Mouse (Mus musculus) layer of hippocampus, postnatal 36 days (tissue): ENCODE measurements around the gene Sidt1. TPM values are rescaled to one million over a fixed set of nuclear protein-coding genes. Genes with fewer than 3 reads are reported as not detected.
"Not testable (repeated sequence)": the region's sequence is repeated elsewhere in the genome, so short reads cannot be mapped to it uniquely, and the experiment has no call there.

ENCODE experiments used
- DNase-seq, 2 experiments: peaks; one replicate each; pipeline ENCODE4 v3.0.0; 2022
- total RNA-seq, 2 experiments: library from RNA; stranded (reverse); gene quantifications; 2 replicates each; pipeline ENCODE4 v1.2.3; 2021

Gene Sidt1
- total RNA-seq, 2 experiments from 2014 or later = 41.6 to 44.5 TPM

DNA sequence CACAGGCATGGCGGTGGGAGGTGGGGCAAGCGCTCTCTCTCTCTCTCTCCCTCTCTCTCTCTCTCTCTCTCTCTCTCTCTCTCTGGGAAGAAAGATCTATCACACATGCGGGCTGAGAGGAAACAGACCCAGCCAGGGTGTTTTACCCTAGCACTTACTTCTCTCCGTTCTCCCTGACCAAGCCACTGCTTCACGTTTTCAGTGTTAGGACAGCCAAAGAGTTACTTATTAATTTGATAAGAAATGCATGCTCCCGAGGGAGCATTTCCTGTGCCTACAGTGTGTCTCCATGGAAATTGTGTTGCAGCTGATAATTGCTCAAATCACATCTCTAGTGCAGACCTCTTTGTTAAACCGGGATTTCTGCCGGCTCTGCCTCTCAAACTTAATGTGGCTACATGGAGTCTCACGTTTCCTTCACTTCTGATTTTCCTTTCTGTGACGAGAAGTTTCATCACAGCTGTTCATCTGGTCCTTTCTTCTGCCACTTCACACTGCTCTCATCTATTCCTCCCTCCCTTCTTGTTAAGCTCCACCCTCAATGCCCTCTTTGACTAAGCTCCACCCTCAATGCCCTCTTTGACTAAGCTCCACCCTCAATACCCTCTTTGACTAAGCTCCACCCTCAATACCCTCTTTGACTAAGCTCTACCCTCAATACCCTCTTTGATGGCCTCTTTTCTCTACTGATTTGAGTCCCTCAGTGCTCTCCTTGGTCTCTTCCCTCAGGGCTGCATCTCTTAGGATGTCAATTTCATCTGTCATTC, 30.7 kb downstream of the Sidt1 start:
- no peak for DNase-seq

DNA sequence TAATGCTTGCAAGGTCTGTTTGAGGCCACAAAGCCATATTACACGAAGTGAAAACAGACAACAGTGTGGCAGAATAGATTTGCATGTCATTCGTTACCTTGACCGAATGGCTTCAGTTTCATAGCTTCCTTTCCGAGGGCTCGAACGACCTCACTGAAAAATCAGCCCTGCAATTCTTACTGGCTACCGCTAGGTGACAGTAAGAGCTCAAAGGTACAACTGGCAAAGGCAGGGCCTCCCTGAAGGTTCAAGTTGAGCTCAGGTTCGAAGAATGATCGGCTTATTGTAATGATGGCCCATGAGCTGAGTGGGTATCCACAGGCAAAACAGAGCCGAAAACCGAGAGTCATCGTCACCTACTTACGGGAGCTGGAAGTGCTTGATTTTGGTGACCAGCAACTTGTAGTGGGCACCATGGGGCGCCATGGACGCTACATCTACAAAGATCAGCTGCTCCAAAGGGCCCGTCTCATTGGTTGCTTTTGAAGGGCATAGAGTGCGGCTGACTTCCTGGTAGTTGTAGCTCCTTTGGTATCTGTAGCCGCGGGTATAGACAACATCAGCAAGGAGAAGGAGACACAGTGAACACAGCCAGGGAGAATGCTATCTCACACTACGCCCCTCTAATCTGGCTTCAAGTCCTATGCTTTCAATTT, 33.4 kb downstream of the Sidt1 start:
- no peak for DNase-seq

DNA sequence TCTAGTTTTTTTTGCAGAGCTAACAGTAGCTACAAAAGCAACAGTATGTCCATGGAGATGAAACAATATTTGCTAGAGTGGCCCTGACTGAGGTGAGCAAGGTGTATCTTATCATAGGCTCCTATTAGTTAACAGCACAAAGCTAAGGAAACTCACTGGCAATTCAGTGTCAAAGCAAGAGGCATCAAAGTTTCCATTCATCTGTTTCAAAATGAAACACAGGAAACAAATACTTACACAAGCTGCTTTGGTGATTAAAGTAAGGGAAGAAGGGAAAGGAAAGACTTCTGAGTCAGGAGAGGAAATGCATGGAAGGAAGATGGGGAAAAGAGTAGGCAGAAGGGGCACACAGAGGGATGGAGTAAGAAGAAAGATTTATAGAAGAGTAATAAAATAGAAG, 39.0 kb downstream of the Sidt1 start:
- DNase-seq = no peak

DNA sequence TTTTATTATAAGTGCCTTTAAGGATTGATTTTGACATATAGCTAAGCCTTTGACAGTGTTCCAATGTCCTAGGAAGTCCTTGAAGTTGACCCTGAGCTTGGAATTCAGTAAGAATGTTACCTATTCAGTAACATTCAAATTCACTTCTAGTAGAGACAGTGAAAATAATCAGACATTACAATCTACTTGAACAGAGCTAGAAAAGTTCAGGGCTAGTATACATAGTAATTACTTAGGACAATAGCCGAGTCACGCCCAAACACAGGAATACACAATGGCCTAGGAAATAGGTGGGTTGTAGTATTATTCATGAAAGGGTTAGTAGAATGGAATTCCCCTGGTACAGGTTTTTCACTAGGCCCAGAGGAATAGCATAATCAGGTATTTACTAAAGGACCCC, 40.3 kb downstream of the Sidt1 start:
- DNase-seq = not testable (repeated sequence)

DNA sequence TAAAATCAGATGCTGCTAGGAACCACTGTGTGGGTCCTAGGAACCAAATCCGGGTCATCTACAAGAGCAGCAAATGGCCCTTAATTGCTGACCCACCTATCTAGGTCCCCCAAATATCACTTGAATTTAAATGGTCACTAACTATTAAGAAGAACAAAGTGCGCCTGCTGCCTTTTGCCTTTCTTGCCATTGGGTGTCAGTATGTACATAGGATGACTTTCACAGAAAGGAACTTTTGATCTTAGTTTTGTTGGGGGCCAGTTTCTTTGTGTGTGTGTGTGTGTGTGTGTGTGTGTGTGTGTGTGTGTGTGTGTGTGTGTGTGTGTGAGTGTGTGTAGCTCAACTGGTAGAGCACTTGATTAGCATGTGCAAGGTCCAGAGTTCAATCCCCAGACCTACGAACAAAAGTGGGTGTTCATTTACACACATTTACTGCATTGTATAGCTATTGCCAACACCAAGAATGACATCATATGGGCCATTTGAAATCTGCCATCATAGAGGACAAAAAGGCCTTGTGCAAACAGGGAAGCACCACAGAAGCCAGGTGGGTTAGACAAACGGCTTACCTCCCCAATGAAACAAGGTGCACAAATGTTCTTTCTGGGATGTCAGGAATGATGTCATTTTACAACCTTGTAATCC, 43.9 kb downstream of the Sidt1 start:
- no peak for DNase-seq

DNA sequence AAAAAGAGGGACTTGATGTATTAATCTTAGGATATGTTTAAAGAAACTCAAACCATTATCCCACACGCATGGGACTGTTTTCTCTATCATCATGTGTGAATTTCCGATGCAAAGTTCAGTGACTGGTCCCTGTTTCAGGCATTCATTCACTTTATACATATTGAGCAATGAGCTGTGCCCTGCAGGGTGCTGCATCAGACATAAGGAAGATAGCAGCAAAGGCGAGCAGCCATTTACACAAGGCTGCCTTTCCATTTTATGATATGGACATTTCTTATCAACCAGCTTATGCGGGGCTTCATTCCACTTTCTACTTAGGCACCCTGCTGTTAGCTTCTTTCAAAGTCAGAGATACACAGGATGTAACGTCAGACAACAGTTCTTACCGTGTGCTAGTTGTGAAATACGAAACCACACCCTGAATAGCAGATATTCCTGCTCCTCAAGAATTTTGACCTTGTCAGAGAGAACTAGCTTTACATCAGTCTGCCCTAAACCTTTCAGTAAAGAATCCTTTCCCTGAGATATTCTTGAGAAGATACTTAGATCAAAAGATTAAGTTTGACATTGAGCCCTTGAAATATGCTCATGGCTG, 45.5 kb downstream of the Sidt1 start:
- no peak for DNase-seq

DNA sequence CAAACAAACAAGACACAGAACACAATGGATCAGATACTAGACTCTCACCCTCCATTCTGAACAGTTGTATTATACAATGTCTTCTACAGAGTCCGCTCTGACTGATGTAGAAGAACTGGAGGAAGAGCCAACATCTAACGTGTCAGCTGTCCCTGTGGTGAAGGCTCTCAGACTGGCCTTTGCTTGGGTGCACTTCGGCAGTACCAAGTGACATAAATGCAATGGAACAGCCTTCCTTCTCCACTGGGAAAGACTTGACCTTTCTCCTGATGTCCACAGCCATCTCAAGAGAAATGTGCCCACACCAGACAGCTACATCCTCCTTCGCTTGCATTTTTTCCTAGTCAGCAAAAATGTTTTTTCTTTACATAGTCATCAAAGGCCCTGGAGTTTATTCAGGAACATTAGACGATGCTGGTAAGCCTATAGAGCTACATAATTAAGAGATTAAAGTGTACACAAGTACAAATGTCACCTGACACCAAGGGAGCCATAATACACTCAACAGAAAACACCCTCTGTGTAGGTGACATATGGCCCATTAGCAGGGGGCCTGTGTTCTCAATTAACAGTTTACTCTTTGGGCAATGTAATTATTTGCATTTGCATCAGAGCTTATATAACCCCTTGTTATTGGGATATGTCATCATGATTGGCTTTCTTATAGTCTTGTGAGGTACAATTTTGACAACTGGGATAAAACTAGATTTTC, 50.2 kb downstream of the Sidt1 start:
- no peak for DNase-seq

DNA sequence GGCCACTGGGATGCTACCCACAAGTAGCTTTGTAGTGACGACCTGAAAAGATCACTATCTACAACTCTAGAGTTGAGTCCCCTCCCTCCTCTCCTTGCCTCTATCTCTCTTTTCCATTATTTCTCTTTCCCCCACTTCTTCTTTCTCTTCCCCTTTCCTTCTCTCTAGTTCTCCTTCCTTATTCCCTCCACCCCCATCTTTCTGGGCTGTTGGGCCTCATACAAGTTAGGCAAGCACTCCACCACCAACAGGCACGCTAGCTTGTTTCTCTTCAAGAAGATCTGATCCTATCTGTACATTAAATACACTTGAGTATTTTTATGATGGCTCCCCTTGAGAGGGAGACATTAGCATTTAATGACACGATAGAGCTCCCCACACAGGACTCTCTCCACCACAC, 51.0 kb downstream of the Sidt1 start:
- DNase-seq = no peak

DNA sequence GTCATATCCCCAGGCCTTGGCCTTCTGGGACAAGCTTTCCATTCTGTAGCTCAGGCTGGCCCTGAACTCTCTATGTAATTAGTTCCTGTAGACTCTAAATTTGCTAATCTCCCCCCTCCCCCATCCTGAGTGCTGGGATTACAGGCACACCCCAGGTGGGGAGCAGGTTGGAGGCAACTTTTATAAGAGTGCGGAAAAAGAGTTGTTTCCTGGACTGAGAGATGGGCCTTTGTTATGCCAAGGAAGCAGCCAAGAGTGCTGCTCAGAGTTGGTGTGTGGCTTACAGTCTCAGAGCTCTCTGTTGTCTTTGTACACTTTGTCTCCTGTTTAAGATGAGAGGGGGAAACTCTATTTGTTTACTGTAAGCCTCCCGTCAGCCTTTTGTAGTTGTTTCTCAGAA, 52.2 kb downstream of the Sidt1 start:
- no peak for DNase-seq

DNA sequence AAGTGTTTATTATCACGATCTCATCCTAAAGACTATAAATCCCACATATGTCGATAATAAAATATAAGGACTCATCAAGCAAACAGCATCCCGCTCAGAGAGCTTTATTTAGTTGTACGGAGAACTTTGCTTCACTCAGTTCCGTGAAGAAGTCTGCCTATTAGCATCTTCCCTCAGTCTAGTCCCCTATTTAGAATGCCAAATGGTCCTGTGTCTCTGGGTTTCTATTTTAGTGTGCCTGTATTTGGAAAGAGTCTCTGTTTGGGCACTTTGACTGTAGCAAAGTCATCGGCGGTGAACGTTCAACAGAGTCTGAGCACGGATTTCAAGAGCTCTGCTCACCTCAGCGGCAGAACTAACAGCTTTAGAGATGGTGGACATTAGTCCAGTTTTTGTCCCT, 55.8 kb downstream of the Sidt1 start:
- no peak for DNase-seq

DNA sequence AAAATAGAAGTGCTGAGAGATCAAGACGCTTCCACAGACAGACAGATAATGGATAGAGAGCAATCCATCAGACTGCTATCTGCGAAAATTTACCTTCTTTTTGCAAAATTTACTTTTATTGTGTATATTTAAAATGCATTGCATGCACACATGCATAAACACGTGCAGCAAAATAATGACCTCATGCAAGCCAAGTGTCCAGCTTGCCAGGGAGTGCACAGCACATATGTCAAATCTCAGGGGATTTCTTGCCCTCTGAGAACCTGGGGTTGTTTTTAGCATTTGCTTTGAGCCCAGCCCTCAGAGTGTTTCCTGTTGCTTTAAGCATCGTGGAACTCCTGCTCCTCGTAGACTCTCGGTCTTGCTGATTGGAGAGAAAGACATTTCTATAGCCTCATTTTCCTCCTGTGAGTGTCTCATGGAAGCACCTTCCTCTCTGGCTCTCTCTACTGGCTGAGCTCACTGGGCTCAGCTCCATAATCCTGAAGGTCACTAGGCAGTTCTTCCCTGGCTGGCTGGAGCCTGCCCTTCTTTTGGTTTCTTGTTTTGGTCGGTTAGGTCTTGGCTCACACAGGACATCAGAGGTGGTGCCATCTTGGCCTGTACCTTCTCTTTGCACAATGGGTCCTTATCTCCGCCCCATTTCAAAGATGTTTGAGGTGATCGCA, 61.5 kb downstream of the Sidt1 start:
- DNase-seq = no peak

DNA sequence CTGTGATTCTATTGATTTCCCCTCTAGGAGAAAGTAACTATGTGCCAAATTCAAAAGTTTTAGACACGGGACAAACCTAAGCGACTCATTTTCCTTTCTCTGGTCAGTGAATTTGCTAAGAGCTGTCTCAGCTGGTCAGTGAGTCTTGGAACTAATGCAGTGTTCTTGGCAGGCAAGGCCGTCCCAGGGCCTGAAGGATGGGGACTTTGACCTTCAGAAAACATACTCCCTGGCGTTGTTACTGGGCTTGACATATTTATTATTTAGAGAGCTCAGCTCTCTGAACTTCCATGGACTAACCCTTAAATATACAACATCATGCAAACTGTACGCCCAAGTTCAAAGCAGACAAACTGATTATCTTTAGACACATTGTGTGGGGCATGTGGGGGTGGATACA, 62.4 kb downstream of the Sidt1 start:
- DNase-seq = no peak

DNA sequence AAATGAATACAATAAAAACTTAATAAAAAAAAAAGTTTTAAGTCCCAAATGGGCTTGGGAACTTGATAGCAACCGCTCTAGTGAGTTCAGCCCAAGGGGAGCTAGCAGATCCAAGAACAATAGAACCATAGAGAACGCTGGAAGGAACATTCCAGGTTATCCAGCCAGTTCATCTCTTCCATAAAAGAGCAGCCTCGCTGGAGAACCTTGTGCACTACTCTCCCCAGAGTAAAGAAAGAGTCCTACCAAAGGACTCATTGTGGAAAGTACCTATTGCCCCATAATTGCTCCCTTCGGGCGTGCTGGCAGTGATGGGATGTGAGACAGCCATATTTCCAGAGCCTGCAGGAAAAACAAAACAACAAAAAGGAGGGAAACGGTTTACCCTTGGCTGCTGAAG, 63.4 kb downstream of the Sidt1 start:
- DNase-seq = no peak

DNA sequence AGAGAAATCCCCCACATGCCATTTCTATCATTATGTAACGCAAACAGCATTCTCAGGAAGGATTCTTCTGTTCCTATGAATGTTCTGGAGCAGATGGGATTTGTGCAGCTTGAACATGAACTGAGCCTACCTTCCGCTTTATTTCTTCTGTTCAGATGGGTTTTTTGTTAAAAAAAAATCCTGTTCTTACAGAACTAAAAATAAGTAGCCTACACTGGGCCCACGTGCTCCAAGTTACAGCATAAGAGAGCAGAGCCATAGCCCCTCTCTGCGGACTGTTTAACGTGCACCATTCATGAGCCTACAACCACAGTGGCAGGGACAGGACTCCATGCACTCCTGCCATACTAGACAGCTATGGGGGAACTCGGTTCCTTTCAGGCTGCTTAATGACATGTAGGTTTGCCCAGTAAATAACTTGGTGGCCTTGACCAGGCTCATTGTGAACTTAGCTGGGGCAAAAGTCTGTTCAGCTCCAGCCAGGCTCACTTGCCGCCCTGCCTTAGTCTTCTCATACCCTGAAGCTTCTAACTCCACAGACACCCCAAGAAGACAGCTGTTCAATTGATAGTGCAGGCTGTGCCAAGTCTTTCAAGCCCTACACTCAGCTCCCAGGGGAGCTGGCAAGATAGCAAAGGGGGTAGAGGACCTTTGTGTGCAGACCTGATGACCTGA, 64.3 kb downstream of the Sidt1 start:
- DNase-seq = peak; percentile 30 to 38

DNA sequence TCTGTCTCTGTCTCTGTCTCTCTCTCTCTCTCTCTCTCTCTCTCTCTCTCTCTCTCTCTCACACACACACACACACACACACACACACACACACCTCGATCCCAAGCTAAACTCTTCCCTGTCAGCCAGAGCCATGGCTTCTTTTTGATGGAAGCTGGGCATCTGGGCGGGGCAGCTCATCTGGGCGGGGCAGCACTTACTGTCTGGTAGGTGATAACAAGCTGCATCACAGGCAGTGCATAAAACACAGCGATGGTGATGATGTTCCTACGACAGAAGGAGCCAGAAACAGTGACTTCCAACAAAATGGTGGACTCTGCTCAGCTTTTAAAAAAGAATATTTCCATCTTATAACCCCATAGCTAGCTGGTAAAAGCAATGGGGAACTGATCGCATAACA, 67.4 kb downstream of the Sidt1 start:
- DNase-seq = no peak

DNA sequence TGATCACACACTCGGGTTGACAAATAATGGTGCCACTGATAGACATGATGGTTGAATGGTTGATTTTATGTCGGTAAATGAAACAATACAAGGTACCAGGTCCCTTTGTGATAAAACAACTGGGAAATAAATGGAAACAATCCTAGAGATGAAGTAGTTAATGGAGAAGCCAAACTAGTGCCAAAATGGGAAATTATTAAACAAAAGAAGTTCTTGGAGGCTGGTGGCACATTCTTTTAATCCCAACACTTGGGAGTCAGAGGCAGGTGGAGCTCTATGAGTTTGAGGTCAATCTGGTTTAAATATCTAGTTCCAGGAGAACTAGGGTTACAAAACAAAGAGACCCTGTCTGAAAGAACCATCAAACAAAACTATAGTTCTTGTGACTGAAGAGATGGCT, 68.1 kb downstream of the Sidt1 start:
- no peak for DNase-seq

DNA sequence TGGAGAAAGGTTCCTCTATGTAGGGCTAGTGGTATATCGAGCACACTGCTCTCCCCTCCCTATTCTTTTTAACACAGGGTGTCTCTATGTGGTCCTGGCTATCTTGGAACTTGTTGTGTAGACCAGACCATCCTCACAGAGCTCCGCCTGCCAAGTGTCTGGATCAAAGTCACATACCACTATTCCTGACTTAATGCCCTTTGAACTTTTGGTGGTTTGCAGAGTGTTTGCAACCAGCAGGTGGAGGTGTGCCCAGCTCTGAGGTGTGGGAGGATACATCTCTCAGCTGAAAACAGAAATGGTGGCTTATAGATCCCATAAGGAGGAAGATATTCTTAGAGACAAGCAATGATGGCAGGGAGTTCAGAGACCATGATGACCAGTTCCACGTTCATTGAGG, 75.5 kb downstream of the Sidt1 start:
- DNase-seq = no peak

DNA sequence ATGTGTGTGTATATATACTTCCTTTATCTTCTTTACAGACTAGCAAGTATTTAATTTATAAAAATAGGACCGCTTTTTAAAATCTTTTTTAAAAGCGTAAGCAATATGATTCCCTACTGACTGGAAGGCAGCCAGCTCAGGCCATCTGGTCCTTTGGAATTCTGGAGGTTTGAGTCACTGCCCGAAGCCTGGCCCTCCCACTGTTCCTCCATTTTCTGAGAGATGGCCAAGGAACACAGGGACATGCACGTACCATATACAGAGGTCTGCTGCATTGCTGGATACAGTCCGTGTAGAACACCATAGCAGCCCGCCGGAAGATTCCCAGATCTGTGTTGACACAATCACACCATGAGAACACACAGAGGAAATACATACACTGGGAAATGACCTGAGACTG, 78.3 kb downstream of the Sidt1 start:
- DNase-seq = peak; percentile 57 to 65

DNA sequence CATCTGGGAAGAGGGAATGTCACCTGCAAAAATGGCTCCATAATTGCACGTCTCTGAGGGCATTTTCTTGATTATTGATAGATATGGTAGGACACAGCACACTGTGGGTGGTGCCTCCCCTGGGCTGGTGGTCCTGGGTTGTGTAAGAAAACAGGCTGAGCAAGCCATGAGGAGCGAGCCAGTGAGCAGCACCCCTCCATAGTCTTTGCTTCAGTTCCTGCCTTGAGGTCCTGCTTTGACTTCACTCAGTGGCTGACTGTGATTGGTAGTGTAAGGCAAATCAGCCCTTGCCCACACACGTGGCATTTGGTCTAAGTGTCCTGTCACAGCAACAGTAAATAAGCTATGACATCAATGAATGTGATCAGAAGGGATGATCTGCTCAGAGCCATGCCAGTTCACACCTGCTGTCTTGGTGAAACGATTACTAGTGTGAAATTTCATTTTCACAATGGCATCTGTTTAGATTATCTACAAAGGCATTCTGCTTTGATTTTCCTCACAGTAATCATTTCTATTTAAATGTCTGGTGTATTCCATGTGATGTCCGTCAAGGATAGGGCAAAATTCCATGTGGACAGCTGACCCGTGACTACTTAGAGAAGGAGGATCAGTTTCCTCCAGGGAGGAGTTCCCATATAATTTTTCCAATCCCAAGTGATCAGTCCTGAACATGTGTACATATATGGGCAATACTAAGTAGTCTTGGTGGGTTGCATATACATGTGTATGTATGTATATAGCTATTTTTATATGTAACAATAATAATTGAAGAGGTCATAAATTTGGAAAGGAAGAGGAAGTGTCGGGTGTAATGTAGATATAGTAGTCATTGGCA, 79.0 kb downstream of the Sidt1 start:
- DNase-seq = no peak

DNA sequence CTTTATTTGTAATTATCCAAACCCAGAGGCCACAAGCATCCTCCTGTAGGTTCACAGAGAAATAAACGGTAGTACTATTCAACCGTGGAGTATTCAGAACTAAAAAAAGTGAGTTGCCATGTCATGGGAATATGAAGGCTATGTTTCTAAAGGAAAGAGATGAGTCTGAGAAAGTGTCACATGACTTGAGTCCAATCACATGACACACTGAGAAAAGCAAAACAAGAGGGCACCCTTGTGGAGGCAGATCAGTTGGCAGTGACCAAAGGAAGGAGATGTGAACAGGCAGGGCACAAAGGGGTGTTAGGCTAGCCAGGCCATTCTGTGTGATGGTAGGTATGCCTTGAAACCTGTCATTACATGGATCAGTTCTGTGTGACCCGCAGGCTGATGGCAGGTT, 80.3 kb downstream of the Sidt1 start:
- no peak for DNase-seq

DNA sequence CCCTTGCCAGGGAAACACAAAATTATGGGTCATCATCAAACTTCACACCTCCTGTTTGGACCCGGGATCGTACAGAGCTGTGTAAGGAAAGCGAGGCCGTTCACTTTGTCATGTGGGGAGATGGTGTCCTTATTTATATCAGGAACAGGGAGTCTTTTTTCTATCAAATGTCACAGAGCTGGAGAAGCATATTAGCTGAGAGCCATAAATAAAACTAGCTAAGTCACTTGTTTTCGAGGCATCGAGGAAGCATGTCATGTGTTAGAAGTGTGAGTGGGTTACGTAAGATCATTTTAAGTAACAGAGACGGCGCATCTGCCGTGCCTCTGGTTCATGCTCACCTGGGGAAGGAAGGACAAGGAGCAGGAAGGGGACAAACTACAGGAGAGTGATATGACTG, 83.0 kb downstream of the Sidt1 start:
- DNase-seq = no peak
